Mouse (Mus musculus): Measurements from ENCODE around the gene Gtf3c2. TPM values are rescaled to one million over a fixed set of nuclear protein-coding genes. Genes with fewer than 3 reads are reported as not detected.

The Gtf3c2 gene
- polyA plus RNA-seq, 1 experiment from 2014 or later: 69.3 TPM

DNA sequence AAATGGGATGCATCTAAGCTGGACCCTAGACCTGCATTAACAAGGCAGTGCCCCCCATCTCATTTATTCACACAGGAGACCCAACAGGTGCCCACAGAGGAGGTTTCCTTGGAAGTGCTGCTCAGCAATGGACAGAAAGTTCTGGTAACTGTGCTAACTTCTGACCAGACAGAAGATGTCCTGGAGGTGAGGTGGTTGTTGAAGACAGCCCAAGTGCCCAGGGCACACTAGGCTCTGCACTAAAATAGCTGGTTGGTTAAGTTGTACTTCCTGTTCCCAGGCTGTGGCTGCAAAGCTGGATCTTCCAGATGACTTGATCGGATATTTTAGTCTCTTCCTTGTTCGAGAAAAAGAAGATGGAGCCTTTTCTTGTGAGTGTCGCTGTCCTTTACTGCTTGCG is 15.7 kb upstream of the Gtf3c2 start:
- Histone ChIP-seq H3K4me1 (peaks cover 27% of the 10 kb centered on the region), H3K27me3 (no peaks in the 10 kb centered on the region), H3K36me3 (peaks cover 70% of the 10 kb centered on the region), H3K4me2 (no peak overlapping the region), H3K9ac (no peak overlapping the region), H3K27ac (no peak overlapping the region), H3K4me3 (no peak overlapping the region), H3K9me3 (0 out of 2 replicates have a peak, but pooled peaks cover 3% of the 10 kb centered on the region)
- no peak for ATAC-seq (ENCODE audit: borderline replicate concordance, extremely low read depth, low FRiP score, low TSS enrichment)
- 92% methylated on average over 4 of the region's 4 CpGs for whole genome bisulfite sequencing

DNA sequence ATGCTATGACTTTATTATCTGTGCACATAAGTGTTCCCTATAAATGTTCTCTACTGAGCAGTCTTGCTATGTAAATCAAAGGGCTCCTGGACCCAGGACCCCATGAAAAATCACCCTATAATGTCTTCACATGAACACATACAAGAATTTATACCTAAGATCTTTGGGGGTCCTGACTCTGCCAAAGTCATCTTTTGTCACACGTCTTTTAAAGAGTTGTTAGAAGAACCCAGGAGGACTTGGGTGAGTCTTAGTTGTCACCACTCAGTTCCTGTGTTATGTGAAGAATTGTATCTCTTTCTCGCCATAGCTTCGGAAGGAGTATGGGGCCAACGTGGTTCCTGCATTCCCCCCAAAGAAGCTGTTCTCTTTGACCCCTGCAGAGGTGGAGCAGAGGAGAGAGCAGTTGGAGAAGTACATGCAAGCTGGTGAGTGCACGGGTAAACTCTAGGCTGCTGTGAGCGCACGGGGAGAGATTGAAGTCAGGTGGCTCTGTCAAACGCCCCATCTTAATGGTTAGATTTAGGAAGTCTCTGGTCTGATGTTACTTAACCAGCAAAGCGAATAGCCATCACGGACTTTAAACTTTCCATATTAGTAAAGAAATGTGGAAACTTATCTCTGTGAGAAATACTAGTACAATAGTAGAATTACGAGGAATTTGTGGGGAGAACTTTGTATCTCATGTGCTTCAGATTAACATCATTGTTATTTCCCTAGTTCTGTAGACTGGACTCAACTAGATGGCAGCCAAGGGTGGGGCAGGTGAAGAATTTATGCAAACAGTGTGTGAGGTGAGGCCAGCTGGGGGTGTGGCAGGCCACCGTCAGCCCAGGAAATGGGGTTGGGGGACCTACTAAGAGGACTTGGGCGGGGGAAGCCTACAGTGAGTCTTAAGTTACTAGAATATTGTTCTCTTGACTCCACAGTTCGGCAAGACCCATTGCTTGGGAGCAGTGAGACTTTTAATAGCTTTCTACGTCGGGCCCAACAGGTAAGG is 14.8 kb upstream of the Gtf3c2 start:
- Histone ChIP-seq H3K4me3 (peak overlapping the region; percentile 90), H3K9me3 (no peaks in the 10 kb centered on the region), H3K4me2 (peak overlapping the region; percentile 63), H3K27me3 (no peaks in the 10 kb centered on the region), H3K4me1 (peaks cover 19% of the 10 kb centered on the region), H3K9ac (peak overlapping the region; percentile 86; the same call in 1 of the 2 replicates), H3K27ac (no peak overlapping the region), H3K36me3 (peaks cover 70% of the 10 kb centered on the region)
- no peak for ATAC-seq (ENCODE audit: borderline replicate concordance, extremely low read depth, low FRiP score, low TSS enrichment)
- 86% methylated on average over 16 of the region's 16 CpGs for WGBS

DNA sequence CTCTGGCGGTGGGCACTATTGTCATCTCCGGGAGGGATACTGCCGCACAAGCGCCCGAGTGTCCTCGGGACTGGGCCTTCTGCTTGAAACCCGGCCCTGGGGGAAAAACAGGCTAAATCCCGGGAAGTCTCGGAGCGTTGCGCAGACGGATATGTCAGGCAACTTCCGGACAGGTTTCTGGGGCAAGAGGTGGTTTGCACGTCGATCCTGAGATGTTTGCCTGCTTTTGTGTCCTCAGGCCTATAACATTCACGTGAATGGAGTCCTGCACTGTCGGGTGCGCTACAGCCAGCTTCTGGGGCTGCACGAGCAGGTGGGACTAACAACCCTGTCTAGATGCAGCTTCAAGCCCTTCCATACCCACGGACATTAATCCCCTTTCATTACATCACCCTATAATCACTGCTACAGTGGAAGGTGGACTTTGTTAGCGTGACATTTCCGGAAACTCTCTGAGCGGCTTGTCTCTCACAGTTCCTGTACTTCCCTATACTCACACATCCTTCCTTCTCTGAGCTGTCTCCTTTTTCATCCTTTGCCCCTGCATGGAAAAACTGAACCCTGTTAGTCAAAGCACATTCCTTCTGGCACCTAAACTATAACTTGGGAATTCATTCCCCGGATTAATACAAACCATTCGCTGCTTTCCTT is 13.8 kb upstream of the Gtf3c2 start:
- Histone ChIP-seq H3K4me2 (peak overlapping the region; percentile 63), H3K4me3 (peak overlapping the region; percentile 90), H3K27me3 (no peaks in the 10 kb centered on the region), H3K9ac (peak overlapping the region; percentile 86), H3K9me3 (no peaks in the 10 kb centered on the region), H3K4me1 (peaks cover 19% of the 10 kb centered on the region), H3K36me3 (peaks cover 67% of the 10 kb centered on the region), H3K27ac (peak overlapping the region; percentile 90)
- 0 out of 2 replicates have a peak, but pooled peaks have one; percentile 1 for ATAC-seq (ENCODE audit: borderline replicate concordance, extremely low read depth, low FRiP score, low TSS enrichment)
- 10% methylated on average over 25 of the region's 25 CpGs for WGBS

DNA sequence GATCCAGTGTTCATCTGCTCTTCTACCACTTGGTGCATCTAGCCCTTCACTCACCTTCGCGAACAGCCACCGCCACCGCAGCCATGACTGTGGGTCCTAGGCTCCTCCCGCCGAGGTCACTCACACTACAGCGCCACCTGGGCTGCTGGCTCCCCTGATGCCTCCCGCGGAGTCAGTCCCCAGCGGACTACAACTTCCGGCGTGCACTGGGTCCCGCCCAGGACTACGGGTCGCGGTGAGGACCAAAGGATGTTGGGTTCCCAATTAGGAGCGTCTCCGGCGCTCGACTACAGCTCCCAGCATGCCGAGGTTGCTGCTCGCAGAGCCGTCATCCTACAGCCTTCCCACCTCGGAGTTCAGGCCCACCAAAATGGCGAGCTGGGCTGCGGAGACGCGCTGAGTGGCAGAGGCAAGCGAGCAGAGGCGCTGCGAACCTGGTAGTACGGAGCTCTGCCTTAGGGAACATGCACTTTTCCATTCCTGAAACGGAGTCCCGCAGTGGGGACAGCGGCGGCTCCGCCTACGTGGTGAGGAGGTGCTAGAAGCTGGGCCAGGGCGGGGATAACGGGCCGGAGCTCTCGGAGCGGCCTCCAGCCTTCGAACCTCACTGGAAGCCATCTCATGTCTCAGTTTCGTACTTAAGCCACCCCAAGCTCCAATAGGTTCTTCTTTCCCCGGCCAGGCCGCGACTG is 13.1 kb upstream of the Gtf3c2 start, which contains the start of the genes Snx17 and Eif2b4:
Gene Snx17, plus strand, starts transcription at position 289 of the 692 bp plus-strand sequence.
Gene Eif2b4, minus strand, starts transcription at position 492 of the 692 bp plus-strand sequence.
- under 1% methylated on average over 48 of the region's 48 CpGs for WGBS
- ATAC-seq (ENCODE audit: borderline replicate concordance, extremely low read depth, low FRiP score, low TSS enrichment): peak; percentile 98
- H3K36me3 ChIP-seq: peaks cover 67% of the 10 kb centered on the region
- H3K4me3 ChIP-seq: peak within 1 kb of the TSS; percentile 90
- H3K9me3 ChIP-seq: no peaks in the 10 kb centered on the region
- H3K9ac ChIP-seq: peak within 1 kb of the TSS; percentile 86
- H3K27me3 ChIP-seq: no peaks in the 10 kb centered on the region
- H3K4me1 ChIP-seq: peaks cover 19% of the 10 kb centered on the region
- peak within 1 kb of the TSS; percentile 63 for H3K4me2 ChIP-seq
- H3K27ac ChIP-seq: peak within 1 kb of the TSS; percentile 90

DNA sequence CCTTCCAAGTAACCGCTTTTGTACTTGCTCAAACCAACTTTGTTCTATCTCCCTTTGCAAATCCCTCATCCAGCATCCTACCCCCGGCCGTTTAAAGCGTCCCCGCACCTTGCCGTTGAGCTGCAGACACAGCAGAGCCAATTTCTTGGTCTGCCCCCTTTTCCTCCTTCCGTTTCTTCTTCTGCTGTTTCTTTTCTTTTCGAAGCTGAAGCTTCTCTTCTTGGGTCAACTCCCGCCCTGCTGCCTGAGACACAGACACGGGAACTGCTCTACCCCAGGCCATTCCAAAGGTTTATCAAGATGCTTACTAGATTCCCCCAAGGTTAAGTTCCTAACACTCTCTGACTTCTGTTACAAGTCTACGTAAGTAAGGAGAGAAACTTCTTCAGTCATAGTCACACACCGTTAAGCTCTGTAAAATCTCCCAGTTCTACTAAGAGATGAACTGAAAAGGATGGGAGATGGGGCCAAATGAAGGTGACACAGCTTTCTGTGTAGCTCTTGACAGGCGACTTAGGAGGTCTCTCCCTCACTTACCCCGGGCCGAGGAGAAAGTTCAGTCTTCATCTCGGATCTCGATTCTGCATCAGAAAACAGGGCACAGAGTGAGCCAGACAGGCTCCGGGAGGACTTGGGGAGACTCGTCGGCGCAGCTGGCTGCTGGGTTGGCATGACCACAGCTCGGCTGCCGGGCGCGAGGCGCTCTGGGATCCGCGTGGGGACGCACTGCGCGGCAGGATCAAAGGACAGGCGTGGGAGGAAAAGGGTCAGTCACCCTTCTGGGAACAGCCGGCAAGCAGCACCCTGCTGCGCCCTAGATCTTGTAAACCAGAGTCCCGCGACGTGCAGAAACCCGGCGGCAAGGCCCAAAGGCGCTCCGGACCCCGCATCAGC is 12.3 kb upstream of the Gtf3c2 start:
- peak overlapping the region; percentile 63 for H3K4me2 ChIP-seq
- peak; percentile 59; the same call in 1 of the 2 replicates for ATAC-seq (ENCODE audit: borderline replicate concordance, extremely low read depth, low FRiP score, low TSS enrichment)
- H3K9me3 ChIP-seq: no peaks in the 10 kb centered on the region
- peak overlapping the region; percentile 90 for H3K27ac ChIP-seq
- peak overlapping the region; percentile 80 for H3K9ac ChIP-seq
- H3K27me3 ChIP-seq: no peaks in the 10 kb centered on the region
- H3K36me3 ChIP-seq: peaks cover 67% of the 10 kb centered on the region
- peaks cover 19% of the 10 kb centered on the region for H3K4me1 ChIP-seq
- 11% methylated on average over 41 of the region's 42 CpGs for WGBS
- H3K4me3 ChIP-seq: peak overlapping the region; percentile 90

DNA sequence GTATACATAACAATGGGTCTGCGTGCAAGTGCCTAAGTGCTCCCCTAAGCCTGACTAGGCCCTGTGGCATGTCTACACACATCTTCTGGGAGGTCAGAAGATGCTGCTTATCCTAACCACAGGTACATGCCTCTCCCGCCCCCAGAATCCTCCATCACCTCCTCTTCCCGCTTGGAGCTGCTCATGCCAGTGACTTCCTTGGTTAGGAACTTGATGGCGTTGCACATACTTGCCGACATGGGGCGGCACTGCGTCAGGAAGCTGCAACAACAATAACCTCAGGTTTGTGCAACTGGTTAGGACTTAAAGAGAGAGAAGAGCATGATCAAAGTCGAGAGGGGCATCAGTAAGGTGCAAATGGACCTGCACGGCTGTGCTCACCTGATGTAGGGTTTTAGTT is 10.3 kb upstream of the Gtf3c2 start:
- Histone ChIP-seq H3K9ac (no peak overlapping the region), H3K27me3 (no peaks in the 10 kb centered on the region), H3K4me3 (no peak overlapping the region), H3K4me2 (no peak overlapping the region), H3K36me3 (peaks cover 56% of the 10 kb centered on the region), H3K4me1 (peaks cover 19% of the 10 kb centered on the region), H3K27ac (no peak overlapping the region), H3K9me3 (no peaks in the 10 kb centered on the region)
- no peak for ATAC-seq (ENCODE audit: borderline replicate concordance, extremely low read depth, low FRiP score, low TSS enrichment)
- 88% methylated on average over 9 of the region's 9 CpGs for WGBS

DNA sequence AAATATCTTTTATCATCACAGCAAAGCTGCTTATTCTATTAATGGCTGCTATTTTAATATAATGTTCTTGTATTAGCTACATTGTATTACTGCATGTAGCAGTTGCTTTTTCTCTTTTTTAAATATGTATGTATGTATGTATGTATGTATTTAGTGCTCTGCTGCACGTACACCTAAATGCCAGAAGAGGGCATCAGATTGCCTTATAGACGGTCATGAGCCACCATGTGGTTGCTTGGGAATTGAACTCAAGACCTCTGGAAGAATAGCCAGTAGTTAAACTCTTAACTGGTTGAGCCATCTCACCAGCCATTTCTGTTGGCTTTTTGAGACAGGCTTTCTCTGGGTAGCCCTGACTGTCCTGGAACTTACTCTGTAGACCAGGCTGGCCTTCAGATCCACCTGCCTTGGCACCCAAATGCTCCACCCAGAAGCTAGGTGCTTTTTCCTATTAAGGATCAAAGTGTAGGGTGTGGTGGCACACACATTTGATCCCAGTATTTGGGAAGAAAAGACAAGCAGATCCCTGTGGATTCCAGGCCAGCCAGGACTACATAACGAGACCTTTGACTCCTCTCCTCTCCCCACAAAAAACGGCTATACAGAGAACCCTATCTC is 8.4 kb upstream of the Gtf3c2 start:
- no peak overlapping the region for H3K27ac ChIP-seq

DNA sequence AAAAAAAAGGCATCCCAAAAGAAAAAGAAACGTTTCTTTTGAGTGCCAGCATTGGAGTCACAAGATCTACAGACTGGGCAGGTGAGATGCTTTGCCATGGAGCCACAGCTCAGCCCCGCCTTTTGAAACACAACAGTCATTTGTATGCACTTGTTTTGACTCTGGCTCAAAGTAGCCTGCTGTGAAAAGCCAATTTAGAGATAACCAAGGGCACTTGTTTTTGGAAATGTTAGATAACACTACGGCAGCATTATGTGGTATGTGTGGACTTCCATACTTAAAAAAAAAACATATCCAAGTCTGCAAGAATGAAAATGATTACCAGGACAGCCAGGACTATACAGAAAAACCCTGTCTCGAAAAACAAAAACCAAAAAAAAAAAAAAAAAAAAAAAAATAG is 3.7 kb upstream of the Gtf3c2 start:
- H3K4me3 ChIP-seq: no peak overlapping the region
- ATAC-seq (ENCODE audit: borderline replicate concordance, extremely low read depth, low FRiP score, low TSS enrichment): no peak
- H3K36me3 ChIP-seq: peaks cover 23% of the 10 kb centered on the region
- 43% methylated on average over 4 of the region's 4 CpGs for WGBS
- no peak overlapping the region for H3K27ac ChIP-seq
- H3K27me3 ChIP-seq: no peaks in the 10 kb centered on the region
- H3K4me1 ChIP-seq: peaks cover 4% of the 10 kb centered on the region; the same call in 1 of the 2 replicates
- H3K9ac ChIP-seq: no peak overlapping the region
- no peaks in the 10 kb centered on the region for H3K9me3 ChIP-seq
- H3K4me2 ChIP-seq: no peak overlapping the region

More for the DNA sequence above, 8.4 kb upstream of the Gtf3c2 start:
- Histone ChIP-seq H3K4me1 (peaks cover 8% of the 10 kb centered on the region), H3K4me2 (no peak overlapping the region), H3K27me3 (no peaks in the 10 kb centered on the region), H3K4me3 (no peak overlapping the region), H3K9me3 (no peaks in the 10 kb centered on the region), H3K36me3 (peaks cover 47% of the 10 kb centered on the region), H3K9ac (no peak overlapping the region)
- WGBS: 63% methylated on average over 4 of the region's 4 CpGs
- no peak for ATAC-seq (ENCODE audit: borderline replicate concordance, extremely low read depth, low FRiP score, low TSS enrichment)

DNA sequence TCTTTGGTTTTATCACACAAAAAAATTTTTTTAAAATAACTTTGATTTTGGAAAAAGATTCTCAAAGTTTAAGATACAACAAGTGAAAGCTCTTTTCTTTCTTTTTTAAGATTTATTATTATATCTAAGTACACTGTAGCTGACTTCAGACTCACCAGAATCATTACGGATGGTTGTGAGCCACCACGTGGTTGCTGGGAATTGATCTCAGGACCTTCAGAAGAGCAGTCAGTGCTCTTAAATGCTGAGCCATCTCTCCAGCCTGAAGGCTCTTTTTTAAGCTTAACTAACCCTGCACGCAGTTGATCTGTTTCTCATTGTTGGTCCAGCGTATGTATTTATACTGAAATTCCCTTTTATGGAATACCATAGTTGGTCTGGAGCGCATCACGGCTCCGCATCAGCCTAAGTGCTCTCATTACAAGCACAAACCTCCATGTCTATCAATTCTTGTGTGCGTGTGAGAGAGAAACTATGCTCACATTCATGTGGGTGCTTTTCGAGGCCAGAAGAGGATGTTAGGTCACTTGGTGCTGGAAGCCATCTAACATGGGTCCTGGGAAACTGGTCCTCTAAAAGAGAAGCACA is 1.3 kb upstream of the Gtf3c2 start:
- no peak overlapping the region for H3K4me2 ChIP-seq
- H3K36me3 ChIP-seq: no peaks in the 10 kb centered on the region
- 91% methylated on average over 9 of the region's 9 CpGs for WGBS
- no peak overlapping the region for H3K4me3 ChIP-seq
- ATAC-seq (ENCODE audit: borderline replicate concordance, extremely low read depth, low FRiP score, low TSS enrichment): no peak
- H3K9ac ChIP-seq: no peak overlapping the region
- H3K27ac ChIP-seq: no peak overlapping the region
- H3K27me3 ChIP-seq: no peaks in the 10 kb centered on the region
- H3K4me1 ChIP-seq: peaks cover 10% of the 10 kb centered on the region; the same call in 1 of the 2 replicates
- H3K9me3 ChIP-seq: no peaks in the 10 kb centered on the region

DNA sequence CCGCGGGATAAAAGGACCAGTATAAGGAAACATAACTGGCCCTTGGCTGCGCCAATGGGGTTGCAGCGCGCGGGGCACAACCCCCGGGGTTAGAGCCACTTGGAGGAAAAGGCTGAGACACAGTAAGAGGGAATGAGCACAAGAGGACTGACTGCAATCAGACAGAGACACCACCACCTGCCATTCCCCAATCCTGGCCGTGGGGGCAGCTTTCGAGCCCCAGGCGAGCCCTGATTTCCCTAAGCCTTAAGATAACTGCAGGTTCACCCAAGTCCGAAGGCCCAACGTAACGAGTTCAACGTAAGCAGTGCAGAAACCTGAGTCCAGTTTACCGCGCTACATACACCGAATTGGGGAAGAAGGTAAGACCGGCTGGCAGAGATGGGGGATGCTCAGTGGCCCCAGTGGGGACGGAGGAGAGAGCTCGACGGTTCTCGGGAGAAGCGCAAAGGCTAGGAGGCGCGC is 611 bp downstream of the Gtf3c2 start:
- H3K4me1 ChIP-seq: peaks cover 10% of the 10 kb centered on the region; the same call in 1 of the 2 replicates
- H3K9ac ChIP-seq: peak overlapping the region; percentile 67
- no peaks in the 10 kb centered on the region for H3K9me3 ChIP-seq
- H3K36me3 ChIP-seq: peaks cover 3% of the 10 kb centered on the region; the same call in 1 of the 2 replicates
- H3K4me2 ChIP-seq: peak overlapping the region; percentile 83
- peak overlapping the region; percentile 99 for H3K27ac ChIP-seq
- under 1% methylated on average over 25 of the region's 25 CpGs for WGBS
- H3K4me3 ChIP-seq: peak overlapping the region; percentile 81
- peak; percentile 52 for ATAC-seq (ENCODE audit: borderline replicate concordance, extremely low read depth, low FRiP score, low TSS enrichment)
- H3K27me3 ChIP-seq: no peaks in the 10 kb centered on the region

Data from lung, embryonic 15.5 days (tissue).